Mouse (Mus musculus) lung, embryonic 14.5 days (tissue): ENCODE measurements around the gene Mrs2. TPM values are rescaled to one million over a fixed set of nuclear protein-coding genes. Genes with fewer than 3 reads are reported as not detected.

Experiments used
- ATAC-seq: fragments of 200-750 bp; cut with Nextera tagmentation; 2 replicates; pipeline ENCODE4 v1.8.0; 2017; ENCODE audit warnings: mild to moderate bottlenecking, moderate TSS enrichment, moderate library complexity; ENCODE audit not compliant: insufficient read depth
- DNase-seq: peaks from one replicate; pipeline ENCODE4 v3.0.0-alpha.2; 2015
- H3K27ac ChIP-seq: fragments of 300-500 bp; sonication (generic); 2 replicates; pipeline ENCODE4 v1.5.1; 2014; ENCODE audit warnings: low read depth, mild to moderate bottlenecking, moderate library complexity
- H3K27me3 ChIP-seq: fragments of 300-500 bp; sonication (generic); 2 replicates; pipeline ENCODE4 v1.6.1; 2014; ENCODE audit warnings: low read length, control low read depth; ENCODE audit not compliant: insufficient read depth
- H3K36me3 ChIP-seq: fragments of 300-500 bp; sonication (generic); 2 replicates; pipeline ENCODE4 v1.6.1; 2014; ENCODE audit warnings: control low read depth; ENCODE audit not compliant: insufficient read depth
- H3K4me1 ChIP-seq: fragments of 300-500 bp; sonication (generic); 2 replicates; pipeline ENCODE4 v1.6.1; 2014; ENCODE audit warnings: antibody characterized with exemption, control low read depth; ENCODE audit not compliant: insufficient read depth
- H3K4me2 ChIP-seq: fragments of 300-500 bp; sonication (generic); 2 replicates; pipeline ENCODE4 v1.6.1; 2014; ENCODE audit warnings: mild to moderate bottlenecking
- H3K4me3 ChIP-seq: fragments of 300-500 bp; sonication (generic); 2 replicates; pipeline ENCODE4 v1.5.1; 2014; ENCODE audit warnings: low read depth, low read length
- H3K9ac ChIP-seq: fragments of 300-500 bp; sonication (generic); 2 replicates; pipeline ENCODE4 v1.6.1; 2014
- H3K9me3 ChIP-seq: fragments of 300-500 bp; sonication (generic); 2 replicates; pipeline ENCODE4 v1.6.1; 2016; ENCODE audit warnings: low read depth, low read length, control low read depth
- CTCF ChIP-seq: IDR thresholded peaks from 2 replicates; pipeline ENCODE4 v1.5.1; 2016; ENCODE audit warnings: antibody characterized with exemption, low read depth
- WGBS: fragments of 180-500 bp; shearing (Covaris S2); extraction: QIAGEN DNeasy Blood & Tissue Kit; methylation state at CpG from one replicate; pipeline ENCODE4 v1.1.7; 2014; 5-methylcytosine and 5-hydroxymethylcytosine counted together
- polyA plus RNA-seq: library from polyadenylated mRNA; unstranded; fragments of >200 nt; fragmentation: Nextera tagmentation; extraction: Ambion mirVana; gene quantifications from 2 replicates; pipeline ENCODE4 v1.2.1, GENCODE M21; 2014

Mrs2 gene
- polyA plus RNA-seq, 1 experiment from 2014 or later = 25.9 TPM

DNA sequence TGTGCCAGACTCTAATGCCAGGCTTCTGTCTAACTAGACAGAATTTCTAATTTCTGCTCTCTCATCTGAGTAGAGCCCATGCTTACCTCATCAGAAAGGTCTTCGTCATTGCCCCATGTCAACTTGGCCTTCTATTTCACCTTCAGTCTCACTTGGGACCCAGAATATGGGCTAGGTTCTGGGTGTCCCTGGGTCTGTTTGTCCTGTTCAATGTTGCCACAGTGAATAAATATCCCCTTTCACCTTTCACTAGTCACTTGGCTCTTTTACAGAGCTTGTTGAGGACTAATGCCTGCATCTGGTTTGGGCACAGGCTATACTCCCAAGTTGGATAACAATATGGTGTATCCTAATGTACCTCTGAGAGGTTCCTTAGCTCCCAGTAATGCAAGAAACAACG lies 19.3 kb upstream of the Mrs2 start:
- H3K9me3 ChIP-seq = no peaks in the 10 kb centered on the region
- no peak for DNase-seq
- H3K36me3 ChIP-seq = no peaks in the 10 kb centered on the region
- no peak for TF ChIP-seq CTCF
- 79% methylated on average over 2 of the region's 2 CpGs for WGBS
- no peak overlapping the region for H3K4me2 ChIP-seq
- no peaks in the 10 kb centered on the region for H3K27me3 ChIP-seq
- H3K4me1 ChIP-seq = no peaks in the 10 kb centered on the region
- H3K9ac ChIP-seq = no peak overlapping the region
- no peak for ATAC-seq
- H3K27ac ChIP-seq = no peak overlapping the region
- no peak overlapping the region for H3K4me3 ChIP-seq

DNA sequence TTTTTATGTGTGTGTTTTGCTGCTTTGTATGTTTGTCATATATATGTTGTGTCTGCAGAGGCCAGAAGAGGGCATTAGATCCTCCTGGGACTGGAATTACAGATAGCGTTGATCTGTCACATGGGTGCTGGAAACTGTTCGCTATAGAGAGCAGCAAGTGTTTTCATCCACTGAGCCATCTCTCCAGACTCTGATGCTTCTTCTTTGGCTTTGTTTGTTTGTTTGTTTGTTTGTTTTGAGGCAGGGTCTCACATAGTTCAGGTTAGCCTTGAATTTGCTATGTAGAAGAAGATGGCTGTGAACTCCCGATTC lies 6.9 kb upstream of the Mrs2 start:
- Histone ChIP-seq H3K27me3 (no peaks in the 10 kb centered on the region), H3K9me3 (no peaks in the 10 kb centered on the region), H3K36me3 (no peaks in the 10 kb centered on the region), H3K4me2 (no peak overlapping the region), H3K27ac (no peak overlapping the region), H3K4me3 (no peak overlapping the region), H3K4me1 (no peaks in the 10 kb centered on the region), H3K9ac (no peak overlapping the region)
- ATAC-seq = no peak
- DNase-seq = no peak
- no peak for TF ChIP-seq CTCF
- WGBS = 76% methylated on average over 3 of the region's 3 CpGs

DNA sequence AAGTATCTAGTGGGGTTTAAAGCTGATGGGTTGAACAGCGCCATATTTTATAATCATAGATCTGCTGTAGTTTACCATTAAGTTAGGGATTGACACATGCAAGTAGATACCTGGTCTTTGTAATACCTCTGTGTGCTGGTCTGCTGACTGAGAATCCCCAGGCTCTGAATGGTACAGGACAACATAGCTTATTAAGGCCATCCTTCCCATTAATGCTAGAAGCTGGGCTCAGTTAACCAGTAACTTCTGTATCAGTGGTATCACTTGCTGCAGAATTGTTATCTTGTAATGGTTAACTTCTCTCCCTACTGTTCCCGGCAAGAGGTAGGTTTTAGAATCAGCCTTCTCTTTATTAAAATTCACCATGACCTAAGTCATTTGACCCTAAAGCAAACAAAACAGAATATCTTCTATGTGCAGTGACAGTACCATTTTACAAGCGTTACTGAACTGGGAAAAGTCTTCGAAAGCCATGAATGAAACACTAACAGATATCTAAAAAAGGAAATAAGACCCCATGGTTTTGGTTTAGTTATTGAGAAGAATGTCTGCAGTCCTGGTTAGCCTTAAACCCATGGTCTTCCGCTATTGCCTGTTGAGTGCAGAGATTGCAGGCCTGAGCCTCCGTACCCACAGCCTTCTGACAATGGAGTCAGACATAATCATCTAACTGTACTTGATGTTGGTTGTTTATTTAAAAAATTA lies 6.4 kb upstream of the Mrs2 start:
- DNase-seq = no peak

DNA sequence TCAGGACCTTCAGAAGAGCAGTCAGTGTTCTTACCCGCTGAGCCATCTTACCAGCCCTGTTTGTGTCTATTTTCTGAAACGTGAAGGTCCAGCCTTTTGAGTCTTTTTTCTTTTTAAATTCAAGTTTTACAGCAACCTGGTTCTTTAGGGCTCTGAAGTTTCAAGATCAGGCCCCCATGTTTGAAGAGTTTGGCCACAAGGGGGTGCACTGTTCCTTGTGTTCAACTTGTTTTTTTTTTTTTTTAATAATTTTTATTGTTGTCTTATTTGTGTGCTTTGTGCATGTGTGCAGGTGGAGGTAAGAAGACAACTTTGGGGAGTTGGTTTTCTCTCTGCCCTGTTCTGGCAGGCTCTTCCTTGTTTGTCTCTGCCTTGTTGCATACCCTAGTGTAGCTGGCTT lies 4.5 kb upstream of the Mrs2 start:
- Histone ChIP-seq H3K9ac (no peak overlapping the region), H3K9me3 (no peaks in the 10 kb centered on the region), H3K27me3 (no peaks in the 10 kb centered on the region), H3K4me2 (no peak overlapping the region), H3K4me1 (no peaks in the 10 kb centered on the region), H3K36me3 (no peaks in the 10 kb centered on the region), H3K27ac (no peak overlapping the region), H3K4me3 (no peak overlapping the region)
- ATAC-seq (no peak), DNase-seq (peak; percentile 77)
- peak; percentile 60 for TF ChIP-seq CTCF
- WGBS = 32% methylated on average over 2 of the region's 2 CpGs

More for the DNA sequence above, 6.4 kb upstream of the Mrs2 start:
- TF ChIP-seq CTCF = no peak
- H3K27me3 ChIP-seq = no peaks in the 10 kb centered on the region
- no peak overlapping the region for H3K4me3 ChIP-seq
- H3K9me3 ChIP-seq = no peaks in the 10 kb centered on the region
- H3K4me1 ChIP-seq = no peaks in the 10 kb centered on the region
- H3K9ac ChIP-seq = no peak overlapping the region
- ATAC-seq = no peak
- H3K27ac ChIP-seq = no peak overlapping the region
- H3K36me3 ChIP-seq = no peaks in the 10 kb centered on the region
- H3K4me2 ChIP-seq = no peak overlapping the region
- WGBS = 86% methylated on average over 6 of the region's 6 CpGs

DNA sequence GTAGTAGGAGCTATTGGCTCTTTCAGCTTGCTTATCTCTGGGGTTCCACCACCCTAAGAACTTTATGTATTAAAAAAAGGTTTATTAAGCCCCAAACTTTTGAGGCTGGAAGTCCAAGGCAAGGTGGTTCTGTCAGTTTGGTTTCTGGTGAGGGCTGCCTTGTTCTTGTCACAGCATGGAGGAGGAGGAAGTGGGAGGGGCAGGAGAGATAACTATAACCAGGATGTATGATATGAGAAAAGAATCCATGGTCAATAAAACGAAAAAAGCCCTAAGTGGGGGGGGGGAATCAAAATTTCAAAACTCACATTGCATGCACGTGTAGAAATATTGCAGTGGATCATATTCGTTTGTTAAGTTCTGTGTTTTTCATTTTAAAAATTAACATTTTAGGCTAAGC lies 3.0 kb upstream of the Mrs2 start:
- Histone ChIP-seq H3K4me2 (no peak overlapping the region), H3K27ac (no peak overlapping the region), H3K27me3 (no peaks in the 10 kb centered on the region), H3K9ac (no peak overlapping the region), H3K9me3 (no peaks in the 10 kb centered on the region), H3K36me3 (no peaks in the 10 kb centered on the region), H3K4me3 (no peak overlapping the region), H3K4me1 (peaks cover 7% of the 10 kb centered on the region; the same call in 1 of the 2 replicates)
- WGBS = 74% methylated on average over 3 of the region's 3 CpGs
- no peak for DNase-seq
- TF ChIP-seq CTCF = no peak
- ATAC-seq = no peak

DNA sequence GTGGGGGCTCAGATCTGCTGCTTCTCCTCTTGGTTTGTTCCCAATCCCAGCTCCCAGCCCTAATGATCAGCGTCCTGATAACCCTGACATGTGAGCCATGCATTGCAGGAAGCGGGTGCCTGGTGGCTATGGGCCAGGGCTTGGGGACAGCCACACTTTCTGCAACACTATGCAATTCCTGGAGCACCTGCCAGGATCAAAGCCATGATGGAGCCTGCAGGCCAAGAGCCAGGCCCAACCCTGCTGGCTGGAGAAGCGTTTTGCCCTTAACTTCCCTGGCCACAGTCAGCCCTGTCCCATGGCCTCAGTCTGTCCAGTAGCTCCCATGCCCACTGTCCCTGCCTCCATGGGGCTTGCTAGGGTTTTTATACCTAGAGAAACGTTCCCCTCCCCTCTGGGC lies 2.2 kb upstream of the Mrs2 start:
- no peaks in the 10 kb centered on the region for H3K27me3 ChIP-seq
- DNase-seq (no peak), ATAC-seq (no peak)
- TF ChIP-seq CTCF = no peak
- peaks cover 2% of the 10 kb centered on the region; the same call in 1 of the 2 replicates for H3K36me3 ChIP-seq
- H3K9ac ChIP-seq = no peak overlapping the region
- H3K4me2 ChIP-seq = no peak overlapping the region
- WGBS = 67% methylated on average over 4 of the region's 4 CpGs
- no peak overlapping the region for H3K27ac ChIP-seq
- no peak overlapping the region for H3K4me3 ChIP-seq
- peaks cover 7% of the 10 kb centered on the region; the same call in 1 of the 2 replicates for H3K4me1 ChIP-seq
- H3K9me3 ChIP-seq = no peaks in the 10 kb centered on the region

DNA sequence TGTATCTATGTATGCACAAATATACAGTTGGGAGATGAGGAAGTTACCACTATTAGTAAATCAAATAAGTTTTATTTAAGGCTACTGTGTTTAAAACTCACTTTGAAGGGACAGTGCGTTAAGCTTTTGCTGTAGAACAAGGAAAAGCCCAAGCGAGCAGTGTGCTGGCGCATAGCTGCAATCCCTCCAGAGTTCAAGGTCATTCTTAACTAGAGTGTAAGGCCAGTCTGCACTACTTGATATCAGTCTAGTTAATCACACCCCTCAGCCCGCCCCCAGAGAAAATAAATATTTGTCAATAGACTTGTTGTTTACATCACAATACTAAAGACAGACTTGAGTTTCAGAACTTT lies 337 bp upstream of the Mrs2 start:
- Histone ChIP-seq H3K27me3 (no peaks in the 10 kb centered on the region), H3K4me1 (peaks cover 7% of the 10 kb centered on the region; the same call in 1 of the 2 replicates), H3K4me2 (peak overlapping the region; percentile 87), H3K9me3 (no peaks in the 10 kb centered on the region), H3K9ac (peak overlapping the region; percentile 84), H3K4me3 (peak overlapping the region; percentile 90), H3K36me3 (peaks cover 7% of the 10 kb centered on the region; the same call in 1 of the 2 replicates), H3K27ac (peak overlapping the region; percentile 70)
- TF ChIP-seq CTCF = no peak
- ATAC-seq (peak; percentile 48), DNase-seq (no peak)
- 34% methylated on average over 4 of the region's 4 CpGs for WGBS
